Mouse (Mus musculus): ENCODE data around the gene Arpc1a.
"Not testable (repeated sequence)": the region's sequence is repeated elsewhere in the genome, so short reads cannot be mapped to it uniquely, and the experiment has no call there.

Gene Arpc1a

GRCm38 (mm10) chr5:145083632-145084451 is at the start of gene Arpc1a, which contains the start of gene Kpna7:
Gene Arpc1a, plus strand, starts transcription at chr5:145083830.
Gene Kpna7, minus strand, starts transcription at chr5:145084030.
- peak; percentile 98 for DNase-seq

GRCm38 (mm10) chr5:145041628-145042027 is 42.0 kb upstream of the Arpc1a start:
- peak; percentile 21 for DNase-seq

- not testable (repeated sequence) for DNase-seq
Observed at GRCm38 (mm10) chr5:145042690-145043089, 40.9 kb upstream of the Arpc1a start, which contains the start of gene 1700018F24Rik. Gene 1700018F24Rik, plus strand, starts transcription at chr5:145042990.

- DNase-seq: not testable (repeated sequence)
Observed at GRCm38 (mm10) chr5:145054187-145054586, 29.4 kb upstream of the Arpc1a start.

GRCm38 (mm10) chr5:145057907-145058306 is 25.7 kb upstream of the Arpc1a start:
- no peak for DNase-seq

GRCm38 (mm10) chr5:145058722-145059121 is 24.9 kb upstream of the Arpc1a start:
- no peak for DNase-seq

- DNase-seq: no peak
Observed at GRCm38 (mm10) chr5:145059524-145059923, 24.1 kb upstream of the Arpc1a start.

- DNase-seq: no peak
Observed at GRCm38 (mm10) chr5:145064765-145065340, 18.8 kb upstream of the Arpc1a start.

GRCm38 (mm10) chr5:145068863-145069262 is 14.8 kb upstream of the Arpc1a start:
- no peak for DNase-seq

- DNase-seq: peak; percentile 87
Observed at GRCm38 (mm10) chr5:145069707-145070106, 13.9 kb upstream of the Arpc1a start.

GRCm38 (mm10) chr5:145071342-145071741 is 12.3 kb upstream of the Arpc1a start:
- peak; percentile 15 for DNase-seq

GRCm38 (mm10) chr5:145075081-145075480 is 8.5 kb upstream of the Arpc1a start:
- no peak for DNase-seq

- no peak for DNase-seq
Observed at GRCm38 (mm10) chr5:145081866-145082613, 1.6 kb upstream of the Arpc1a start.

GRCm38 (mm10) chr5:145083201-145083600 is 429 bp upstream of the Arpc1a start:
- not testable (repeated sequence) for DNase-seq

GRCm38 (mm10) chr5:145084822-145085221 is 1.2 kb downstream of the Arpc1a start:
- DNase-seq: no peak

GRCm38 (mm10) chr5:145088186-145088585 is 4.6 kb downstream of the Arpc1a start:
- no peak for DNase-seq

GRCm38 (mm10) chr5:145089878-145090277 is 6.2 kb downstream of the Arpc1a start:
- no peak for DNase-seq

GRCm38 (mm10) chr5:145096195-145096594 is 12.6 kb downstream of the Arpc1a start:
- no peak for DNase-seq

GRCm38 (mm10) chr5:145098340-145098821 is 14.8 kb downstream of the Arpc1a start:
- no peak for DNase-seq

- DNase-seq: no peak
Observed at GRCm38 (mm10) chr5:145100960-145101359, 17.3 kb downstream of the Arpc1a start.

GRCm38 (mm10) chr5:145101451-145101850 is 17.8 kb downstream of the Arpc1a start:
- DNase-seq: not testable (repeated sequence)

GRCm38 (mm10) chr5:145102706-145103105 is 19.1 kb downstream of the Arpc1a start:
- DNase-seq: no peak

GRCm38 (mm10) chr5:145104328-145104727 is 20.7 kb downstream of the Arpc1a start:
- no peak for DNase-seq

Data from kidney, postnatal 10 days (tissue).